8 mouse cellular contexts compared by ENCODE assay signal in genomic region chr7:30649591-30650540, GRCm38 (mm10). TPM values are rescaled to one million over a fixed set of nuclear protein-coding genes. Genes with fewer than 3 reads are reported as not detected.
DNase-seq lines count a peak whose midpoint lies in the region; ATAC-seq lines count a peak whose summit lies in the region.

Rbm42 (minus strand) TSS chr7:30650317.

- ATAC-seq in hindbrain, embryonic 15.5 days (ENCODE audit: low FRiP score, low read depth), result peak; percentile 100

- H3K4me2 ChIP-seq in hindbrain, embryonic 15.5 days, result peak within 1 kb of the TSS; percentile 98

- 2% methylated on average over 59 of the region's 59 CpGs for WGBS in hindbrain, embryonic 15.5 days

- H3K9me3 ChIP-seq in hindbrain, embryonic 15.5 days, result no peaks in the 10 kb centered on the region

- peaks cover 37% of the 10 kb centered on the region for H3K36me3 ChIP-seq in hindbrain, embryonic 15.5 days

- no peaks in the 10 kb centered on the region for H3K27me3 ChIP-seq in hindbrain, embryonic 15.5 days

- peak within 1 kb of the TSS; percentile 82 for H3K27ac ChIP-seq in hindbrain, embryonic 15.5 days (replicated peaks)

- H3K4me1 ChIP-seq in hindbrain, embryonic 15.5 days (replicated peaks), result peaks cover 14% of the 10 kb centered on the region

- DNase-seq in T-cell, adult 2 months (ENCODE audit: low spot score), result peak; percentile 99
- DNase-seq in cerebellum, postnatal 36 days, result peak; percentile 98
- DNase-seq in frontal cortex, postnatal 36 days (ENCODE audit: low spot score in 2 of 2), result peak; percentile 99
- DNase-seq in left cerebral cortex, adult 11 months (ENCODE audit: low spot score), result peak; percentile 99
- peak; percentile 98 to 99 for DNase-seq in lung, postnatal 4 days
- peak; percentile 96 for DNase-seq in retina, postnatal 7 days (ENCODE audit: low read depth, low spot score)
- peak; percentile 92 for DNase-seq in urinary bladder, adult 2 months (ENCODE audit: low spot score)

- peak within 1 kb of the TSS; percentile 96 for H3K4me3 ChIP-seq in hindbrain, embryonic 15.5 days

- H3K9ac ChIP-seq in hindbrain, embryonic 15.5 days, result peak within 1 kb of the TSS; percentile 92

RNA-seq across cellular contexts. Expression of gene Rbm42, which starts in this region (rescaled TPM):
- 131 and 139 TPM in 2 replicates for polyA plus RNA-seq in hindbrain, embryonic 15.5 days (2015; fragmentation: Nextera tagmentation; extraction: Ambion mirVana)
- 58.5 and 64.1 TPM in 2 replicates for polyA plus RNA-seq in urinary bladder, adult 2 months (2012; rRNA removed)

Comparison
In these comparisons a context has a peak if more than half of its experiments do, and no peak if none do; other contexts are left out.
1. Peak in every context shown above with its lines: DNase-seq, ATAC-seq, H3K4me3 ChIP-seq and H3K27ac ChIP-seq.